Mouse (Mus musculus) spleen, embryonic (tissue): ENCODE data around the gene Khk.

Source experiments
- CTCF ChIA-PET: fragments of 350-600 bp; sonication (Branson Sonifier 250); formaldehyde crosslinking; loops from one replicate; lab custom pipeline; 2022; lab: Charles Lee

Gene Khk

GRCm38 (mm10) chr5:30966189-30966588 lies 45.0 kb downstream of the Khk start:
- CTCF ChIA-PET, result no interaction called here

GRCm38 (mm10) chr5:30968416-30968815 lies 47.2 kb downstream of the Khk start, which contains the start of gene Tcf23:
Gene Tcf23 (plus strand): TSS chr5:30968662.
- CTCF ChIA-PET, result no interaction called here

GRCm38 (mm10) chr5:30969440-30969839 lies 48.2 kb downstream of the Khk start:
- CTCF ChIA-PET, result interaction anchor here (0.6 kb wide), 1 partner anchor 164 kb away, joined by 5 read pairs; no protein-coding TSS in a partner anchor

- CTCF ChIA-PET, result no interaction called here
Observed at GRCm38 (mm10) chr5:30974870-30975656, 53.8 kb downstream of the Khk start.
